Mouse (Mus musculus) kidney, embryonic 16.5 days (tissue): Measurements from ENCODE around the gene Zfp609. TPM values are rescaled to one million over a fixed set of nuclear protein-coding genes. Genes with fewer than 3 reads are reported as not detected.

Experiments used
- ATAC-seq: fragments of 200-750 bp; cut with Nextera tagmentation; 2 replicates; pipeline ENCODE4 v1.8.0; 2017; ENCODE audit warnings: moderate TSS enrichment; ENCODE audit not compliant: low FRiP score, low TSS enrichment
- H3K27ac ChIP-seq: fragments of 300-500 bp; sonication (generic); 2 replicates; pipeline ENCODE4 v1.5.1; 2014; ENCODE audit warnings: low read length
- H3K27me3 ChIP-seq: fragments of 300-500 bp; sonication (generic); 2 replicates; pipeline ENCODE4 v1.6.1; 2014; ENCODE audit warnings: low read length, control low read depth, mixed read lengths; ENCODE audit not compliant: insufficient read depth
- H3K36me3 ChIP-seq: fragments of 300-500 bp; sonication (generic); 2 replicates; pipeline ENCODE4 v1.6.1; 2014; ENCODE audit warnings: low read length, control low read depth, mixed read lengths; ENCODE audit not compliant: insufficient read depth
- H3K4me1 ChIP-seq: fragments of 300-500 bp; sonication (generic); 2 replicates; pipeline ENCODE4 v1.6.1; 2014; ENCODE audit warnings: low read length, control low read depth, mixed read lengths; ENCODE audit not compliant: insufficient read depth
- H3K4me2 ChIP-seq: fragments of 300-500 bp; sonication (generic); replicated peaks from 2 replicates; pipeline ENCODE4 v1.6.1; 2014; ENCODE audit warnings: low read depth, low read length
- H3K4me3 ChIP-seq: fragments of 300-500 bp; sonication (generic); 2 replicates; pipeline ENCODE4 v1.5.1; 2014; ENCODE audit warnings: mild to moderate bottlenecking, low read length
- H3K9ac ChIP-seq: fragments of 300-500 bp; sonication (generic); replicated peaks from 2 replicates; pipeline ENCODE4 v1.6.1; 2014; ENCODE audit warnings: low read length
- H3K9me3 ChIP-seq: fragments of 300-500 bp; sonication (generic); 2 replicates; pipeline ENCODE4 v1.6.1; 2016; ENCODE audit warnings: low read length, control low read depth
- WGBS: fragments of 180-500 bp; shearing (Covaris S2); extraction: QIAGEN DNeasy Blood & Tissue Kit; methylation state at CpG from one replicate; pipeline ENCODE4 v1.1.7; 2014; 5-methylcytosine and 5-hydroxymethylcytosine counted together
- polyA plus RNA-seq: library from polyadenylated mRNA; unstranded; fragments of >200 nt; fragmentation: Nextera tagmentation; extraction: Ambion mirVana; gene quantifications from 2 replicates; pipeline ENCODE4 v1.2.1, GENCODE M21; 2015

Gene Zfp609
- polyA plus RNA-seq, 1 experiment from 2014 or later = 4.8 TPM

DNA sequence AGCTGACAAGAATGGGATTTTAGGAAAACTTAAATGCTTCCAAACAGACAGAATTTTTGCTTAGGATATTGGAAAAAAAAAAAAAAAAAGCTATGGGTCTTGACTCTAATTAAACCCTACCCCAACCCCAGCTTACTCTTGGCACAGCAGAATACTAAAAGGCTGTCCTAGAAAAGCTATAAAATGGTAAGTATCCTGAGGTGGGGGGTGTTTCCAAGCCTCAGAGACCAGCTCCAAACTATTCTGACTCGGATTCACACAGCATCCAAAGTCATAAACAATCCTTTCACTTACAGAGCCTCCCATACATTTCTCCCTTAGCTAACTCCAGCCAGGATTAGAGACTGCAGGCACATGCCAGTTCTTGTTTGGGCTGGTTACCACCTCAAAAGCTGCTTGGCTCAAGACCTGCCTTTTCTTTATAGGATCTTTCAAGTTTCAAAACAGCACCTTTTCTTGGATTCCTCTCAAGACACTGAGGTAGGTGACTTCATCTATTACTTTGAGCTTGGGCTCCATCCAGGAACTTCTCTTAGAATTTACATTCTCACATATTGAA, 50.4 kb downstream of the Zfp609 start:
- 0 out of 2 replicates have a peak overlapping the region, but pooled peaks have one; percentile 5 for H3K4me2 ChIP-seq
- WGBS = 3% methylated on average over 1 of the region's 1 CpGs
- H3K36me3 ChIP-seq = 0 out of 2 replicates have a peak, but pooled peaks cover 6% of the 10 kb centered on the region
- H3K4me3 ChIP-seq = no peak overlapping the region
- H3K27me3 ChIP-seq = no peaks in the 10 kb centered on the region
- no peak overlapping the region for H3K9ac ChIP-seq
- H3K9me3 ChIP-seq = peaks cover 4% of the 10 kb centered on the region
- peaks cover 17% of the 10 kb centered on the region for H3K4me1 ChIP-seq
- H3K27ac ChIP-seq = peak overlapping the region; percentile 58
- ATAC-seq = no peak

DNA sequence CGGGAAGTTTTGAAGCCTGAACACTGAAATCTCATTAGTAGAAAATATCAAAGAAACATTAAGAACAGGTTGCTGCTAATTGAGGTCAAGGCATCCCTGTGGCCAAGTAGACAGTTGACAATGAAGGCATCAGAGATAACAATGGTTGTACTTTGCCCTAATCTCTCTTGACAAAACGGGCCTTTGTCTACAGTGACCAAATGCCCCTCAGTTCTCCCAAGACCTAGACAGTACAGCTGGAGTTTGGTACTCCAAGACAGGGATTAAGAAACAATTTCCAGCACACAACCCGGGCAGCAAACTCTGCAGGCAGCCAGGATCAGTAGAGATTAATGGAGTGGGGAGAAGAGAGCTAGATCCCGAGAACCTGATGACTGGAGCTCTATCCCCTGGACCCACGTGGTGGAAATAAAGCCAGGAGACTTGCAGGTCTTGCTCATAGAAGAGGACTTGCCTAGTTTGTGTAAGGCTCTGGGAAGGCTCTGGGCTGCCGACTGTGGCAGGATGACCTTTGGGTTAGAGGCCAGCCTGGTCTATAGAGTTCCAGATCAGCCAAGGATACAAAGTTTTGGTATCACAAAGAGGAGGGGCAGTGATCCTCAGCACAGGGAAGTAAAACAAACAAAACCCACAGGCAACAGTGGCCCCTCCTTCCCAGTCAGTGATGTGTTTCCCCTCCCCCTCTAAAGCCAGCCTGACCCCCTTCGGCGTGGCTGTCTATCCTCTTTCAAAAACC, 51.1 kb downstream of the Zfp609 start:
- ATAC-seq = 0 out of 2 replicates have a peak, but pooled peaks have one; percentile 23
- no peak overlapping the region for H3K9ac ChIP-seq
- H3K9me3 ChIP-seq = peaks cover 4% of the 10 kb centered on the region
- H3K4me3 ChIP-seq = no peak overlapping the region
- H3K4me1 ChIP-seq = peaks cover 17% of the 10 kb centered on the region
- H3K36me3 ChIP-seq = 0 out of 2 replicates have a peak, but pooled peaks cover 6% of the 10 kb centered on the region
- H3K4me2 ChIP-seq = 0 out of 2 replicates have a peak overlapping the region, but pooled peaks have one; percentile 5
- WGBS = 27% methylated on average over 8 of the region's 8 CpGs
- no peaks in the 10 kb centered on the region for H3K27me3 ChIP-seq
- peak overlapping the region; percentile 8 for H3K27ac ChIP-seq

GRCm38 (mm10) chr9:65773783-65774182, 53.6 kb downstream of the Zfp609 start:
- WGBS = 97% methylated on average over 7 of the region's 7 CpGs
- ATAC-seq = no peak
- 0 out of 2 replicates have a peak, but pooled peaks cover 6% of the 10 kb centered on the region for H3K36me3 ChIP-seq

GRCm38 (mm10) chr9:65771011-65771664, 56.2 kb downstream of the Zfp609 start:
- Histone ChIP-seq H3K36me3 (0 out of 2 replicates have a peak, but pooled peaks cover 6% of the 10 kb centered on the region), H3K27ac (no peak overlapping the region), H3K4me2 (no peak overlapping the region), H3K27me3 (no peaks in the 10 kb centered on the region), H3K4me3 (no peak overlapping the region), H3K9ac (no peak overlapping the region), H3K9me3 (peaks cover 4% of the 10 kb centered on the region), H3K4me1 (peaks cover 2% of the 10 kb centered on the region)
- no peak for ATAC-seq
- 49% methylated on average over 11 of the region's 11 CpGs for WGBS

More at GRCm38 (mm10) chr9:65773783-65774182, 53.6 kb downstream of the Zfp609 start:
- Histone ChIP-seq H3K4me3 (no peak overlapping the region), H3K4me2 (no peak overlapping the region), H3K4me1 (peaks cover 17% of the 10 kb centered on the region), H3K9ac (no peak overlapping the region), H3K9me3 (peaks cover 4% of the 10 kb centered on the region), H3K27me3 (no peaks in the 10 kb centered on the region), H3K27ac (no peak overlapping the region)

- H3K9me3 ChIP-seq = no peaks in the 10 kb centered on the region
- H3K27me3 ChIP-seq = no peaks in the 10 kb centered on the region
- no peak overlapping the region for H3K4me2 ChIP-seq
- H3K4me1 ChIP-seq = 0 out of 2 replicates have a peak, but pooled peaks cover 3% of the 10 kb centered on the region
- H3K4me3 ChIP-seq = no peak overlapping the region
- no peak for ATAC-seq
- 91% methylated on average over 4 of the region's 4 CpGs for WGBS
- H3K27ac ChIP-seq = no peak overlapping the region
- H3K36me3 ChIP-seq = no peaks in the 10 kb centered on the region
- H3K9ac ChIP-seq = no peak overlapping the region
These were observed 64.6 kb downstream of the Zfp609 start for GRCm38 (mm10) chr9:65762728-65763127.

DNA sequence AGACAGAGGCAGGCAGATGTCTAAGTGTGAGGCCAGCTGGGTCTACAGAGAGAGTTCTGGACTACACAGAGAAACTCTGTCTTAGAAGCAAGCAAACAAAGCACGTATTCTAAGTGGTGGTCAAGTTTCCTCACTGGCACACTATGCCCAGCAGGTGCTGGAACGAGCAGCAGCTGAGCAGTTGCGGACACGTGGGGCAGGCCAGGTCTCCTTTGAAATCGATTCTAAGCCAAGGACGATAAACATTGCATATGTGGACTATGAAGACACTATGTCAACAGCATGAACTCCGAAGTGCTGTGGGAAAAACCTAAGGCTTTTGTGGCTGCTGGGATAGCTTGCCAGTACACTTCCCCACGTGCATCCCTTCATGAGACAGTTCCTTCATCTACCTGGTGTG, 67.4 kb downstream of the Zfp609 start:
- Histone ChIP-seq H3K9me3 (no peaks in the 10 kb centered on the region), H3K4me1 (0 out of 2 replicates have a peak, but pooled peaks cover 3% of the 10 kb centered on the region), H3K27ac (no peak overlapping the region), H3K4me2 (no peak overlapping the region), H3K9ac (no peak overlapping the region), H3K36me3 (no peaks in the 10 kb centered on the region), H3K27me3 (no peaks in the 10 kb centered on the region), H3K4me3 (no peak overlapping the region)
- WGBS = 81% methylated on average over 8 of the region's 8 CpGs
- ATAC-seq = no peak

DNA sequence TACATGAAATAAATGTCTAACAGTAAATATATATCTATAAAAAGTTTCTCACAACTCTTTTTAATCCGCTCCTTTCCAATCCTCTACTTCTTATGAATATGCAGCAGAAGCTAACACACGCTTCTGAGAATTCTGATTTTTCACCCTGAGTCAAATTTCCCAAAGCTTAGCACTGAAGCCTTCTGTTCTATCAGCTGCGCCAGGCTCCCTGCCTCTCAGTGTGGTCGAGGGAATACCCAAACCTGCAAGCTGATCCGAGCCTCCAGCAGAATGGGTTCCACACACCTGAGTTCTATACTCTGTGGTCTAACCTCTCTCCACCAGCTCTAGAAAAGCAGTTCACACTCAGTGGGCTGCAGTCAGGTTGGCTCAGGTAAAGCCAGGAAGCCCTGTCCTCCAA, 68.1 kb downstream of the Zfp609 start:
- no peak overlapping the region for H3K27ac ChIP-seq
- WGBS = 97% methylated on average over 5 of the region's 5 CpGs

GRCm38 (mm10) chr9:65757826-65758225, 69.5 kb downstream of the Zfp609 start:
- peaks cover 3% of the 10 kb centered on the region; the same call in 1 of the 2 replicates for H3K9me3 ChIP-seq
- H3K9ac ChIP-seq = no peak overlapping the region
- H3K27me3 ChIP-seq = no peaks in the 10 kb centered on the region
- H3K4me1 ChIP-seq = no peaks in the 10 kb centered on the region
- H3K27ac ChIP-seq = no peak overlapping the region
- H3K36me3 ChIP-seq = no peaks in the 10 kb centered on the region
- H3K4me2 ChIP-seq = no peak overlapping the region
- no peak for ATAC-seq
- WGBS = 57% methylated on average over 3 of the region's 3 CpGs
- H3K4me3 ChIP-seq = no peak overlapping the region

More for the DNA sequence above, 68.1 kb downstream of the Zfp609 start:
- no peaks in the 10 kb centered on the region for H3K9me3 ChIP-seq
- H3K4me1 ChIP-seq = 0 out of 2 replicates have a peak, but pooled peaks cover 3% of the 10 kb centered on the region
- no peak overlapping the region for H3K9ac ChIP-seq
- no peak for ATAC-seq
- no peaks in the 10 kb centered on the region for H3K36me3 ChIP-seq
- H3K4me2 ChIP-seq = no peak overlapping the region
- H3K4me3 ChIP-seq = no peak overlapping the region
- H3K27me3 ChIP-seq = no peaks in the 10 kb centered on the region

DNA sequence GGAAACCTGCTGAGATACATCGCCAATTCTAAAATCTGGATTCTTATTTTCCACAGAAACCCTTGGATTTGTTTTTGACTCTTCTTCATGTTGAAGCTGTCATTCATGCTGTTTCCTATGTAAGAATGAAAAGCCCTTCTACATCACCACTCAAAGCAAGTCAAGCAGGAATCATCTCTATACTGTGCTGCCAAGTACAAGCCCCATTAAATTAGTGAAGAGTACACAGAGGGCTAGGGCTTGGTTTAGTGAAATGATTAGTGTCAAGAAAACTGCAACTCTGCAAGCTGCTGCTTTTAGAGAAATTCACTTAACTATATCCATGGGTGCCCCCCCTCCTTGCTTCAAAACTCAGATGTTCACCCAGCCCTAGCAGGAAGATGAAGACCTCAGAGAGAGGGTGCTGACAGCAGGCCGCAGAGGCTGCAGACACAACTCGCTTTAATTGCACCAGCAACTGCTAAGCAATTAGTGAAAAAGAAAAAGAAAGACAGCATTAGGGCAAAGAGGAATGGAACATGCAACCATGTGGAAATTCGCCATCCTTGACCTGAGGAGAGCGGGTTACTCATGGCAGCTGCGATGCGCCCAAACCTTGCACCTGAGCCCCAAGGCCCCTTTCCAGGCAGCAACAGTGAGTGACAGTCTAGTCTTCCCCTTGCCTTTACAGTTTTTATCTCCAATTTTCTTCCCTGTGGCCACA, 71.5 kb downstream of the Zfp609 start:
- ATAC-seq = no peak

More for the DNA sequence above, 71.5 kb downstream of the Zfp609 start:
- WGBS = 86% methylated on average over 7 of the region's 7 CpGs
- H3K9me3 ChIP-seq = peaks cover 4% of the 10 kb centered on the region; the same call in 1 of the 2 replicates
- H3K4me2 ChIP-seq = no peak overlapping the region
- no peak overlapping the region for H3K9ac ChIP-seq
- no peak overlapping the region for H3K4me3 ChIP-seq
- no peak overlapping the region for H3K27ac ChIP-seq
- no peaks in the 10 kb centered on the region for H3K36me3 ChIP-seq
- H3K27me3 ChIP-seq = no peaks in the 10 kb centered on the region
- no peaks in the 10 kb centered on the region for H3K4me1 ChIP-seq
